Mouse (Mus musculus) hindbrain, embryonic 12.5 days (tissue): ENCODE results near the gene Hectd2. TPM values are rescaled to one million over a fixed set of nuclear protein-coding genes. Genes with fewer than 3 reads are reported as not detected.

ENCODE experiments used
- ATAC-seq: fragments of 200-750 bp; cut with Nextera tagmentation; 2 replicates; pipeline ENCODE4 v1.8.0; 2017; ENCODE audit warnings: moderate TSS enrichment; ENCODE audit not compliant: low FRiP score
- H3K27ac ChIP-seq: fragments of 300-500 bp; sonication (generic); 2 replicates; pipeline ENCODE4 v1.5.1; 2016; ENCODE audit warnings: mild to moderate bottlenecking
- H3K27me3 ChIP-seq: fragments of 300-500 bp; sonication (generic); 2 replicates; pipeline ENCODE4 v1.6.1; 2016; ENCODE audit warnings: mild to moderate bottlenecking
- H3K36me3 ChIP-seq: fragments of 300-500 bp; sonication (generic); 2 replicates; pipeline ENCODE4 v1.6.1; 2016; ENCODE audit warnings: mild to moderate bottlenecking
- H3K4me1 ChIP-seq: fragments of 300-500 bp; sonication (generic); 2 replicates; pipeline ENCODE4 v1.6.1; 2016
- H3K4me2 ChIP-seq: fragments of 300-500 bp; sonication (generic); replicated peaks from 2 replicates; pipeline ENCODE4 v1.6.1; 2016; ENCODE audit warnings: mild to moderate bottlenecking
- H3K4me3 ChIP-seq: fragments of 300-500 bp; sonication (generic); 2 replicates; pipeline ENCODE4 v1.5.1; 2016; ENCODE audit warnings: mild to moderate bottlenecking
- H3K9ac ChIP-seq: fragments of 300-500 bp; sonication (generic); 2 replicates; pipeline ENCODE4 v1.6.1; 2016; ENCODE audit warnings: mild to moderate bottlenecking, moderate library complexity
- H3K9me3 ChIP-seq: fragments of 300-500 bp; sonication (generic); replicated peaks from 2 replicates; pipeline ENCODE4 v1.6.1; 2016; ENCODE audit warnings: mild to moderate bottlenecking
- WGBS: fragments of 180-500 bp; shearing (Covaris S2); methylation state at CpG from one replicate; pipeline ENCODE4 v1.1.7; 2016; 5-methylcytosine and 5-hydroxymethylcytosine counted together
- polyA plus RNA-seq: library from polyadenylated mRNA; unstranded; fragments of >200 nt; fragmentation: Nextera tagmentation; extraction: Ambion mirVana; gene quantifications from 2 replicates; pipeline ENCODE4 v1.2.1, GENCODE M21; 2016

Gene Hectd2
- polyA plus RNA-seq, 1 experiment from 2014 or later = 9.3 TPM

- no peak overlapping the region for H3K27ac ChIP-seq
- no peaks in the 10 kb centered on the region for H3K36me3 ChIP-seq
- H3K4me3 ChIP-seq = no peak overlapping the region
- H3K4me1 ChIP-seq = no peaks in the 10 kb centered on the region
- no peaks in the 10 kb centered on the region for H3K9me3 ChIP-seq
- H3K27me3 ChIP-seq = no peaks in the 10 kb centered on the region
- 86% methylated on average over 5 of the region's 5 CpGs for WGBS
- no peak overlapping the region for H3K4me2 ChIP-seq
- no peak for ATAC-seq
- H3K9ac ChIP-seq = no peak overlapping the region
These were observed 75.9 kb downstream of the Hectd2 start for GRCm38 (mm10) chr19:36630361-36630760.

DNA sequence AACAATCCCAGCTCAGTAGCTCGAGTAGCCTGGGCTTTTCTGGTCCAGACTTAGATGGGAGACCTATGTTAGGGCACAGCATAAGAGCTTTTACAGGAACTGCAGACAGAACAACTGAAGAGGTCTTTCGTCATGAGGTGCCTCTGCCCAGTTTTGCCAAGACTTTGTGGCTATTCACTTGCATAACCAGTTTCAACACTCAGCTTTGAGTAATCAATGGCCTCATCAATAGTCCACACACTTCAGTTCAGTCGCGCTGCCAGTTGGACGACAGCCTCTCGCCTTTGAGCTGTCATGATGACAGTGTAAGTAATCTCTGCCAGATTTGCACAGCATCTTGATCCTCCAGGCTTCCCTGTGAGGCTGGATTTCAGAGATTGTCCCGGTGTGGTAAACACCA, 80.3 kb downstream of the Hectd2 start:
- no peaks in the 10 kb centered on the region for H3K27me3 ChIP-seq
- no peak overlapping the region for H3K27ac ChIP-seq
- no peak overlapping the region for H3K4me3 ChIP-seq
- no peak overlapping the region for H3K9ac ChIP-seq
- H3K9me3 ChIP-seq = no peaks in the 10 kb centered on the region
- no peaks in the 10 kb centered on the region for H3K36me3 ChIP-seq
- H3K4me2 ChIP-seq = no peak overlapping the region
- 77% methylated on average over 7 of the region's 7 CpGs for WGBS
- no peak for ATAC-seq
- H3K4me1 ChIP-seq = no peaks in the 10 kb centered on the region

GRCm38 (mm10) chr19:36637223-36637622, 82.8 kb downstream of the Hectd2 start:
- Histone ChIP-seq H3K9ac (no peak overlapping the region), H3K4me1 (no peaks in the 10 kb centered on the region), H3K4me2 (no peak overlapping the region), H3K9me3 (peaks cover 4% of the 10 kb centered on the region; the same call in 1 of the 2 replicates), H3K27ac (no peak overlapping the region), H3K4me3 (no peak overlapping the region), H3K27me3 (no peaks in the 10 kb centered on the region), H3K36me3 (no peaks in the 10 kb centered on the region)
- ATAC-seq = no peak
- WGBS = 81% methylated on average over 3 of the region's 3 CpGs

DNA sequence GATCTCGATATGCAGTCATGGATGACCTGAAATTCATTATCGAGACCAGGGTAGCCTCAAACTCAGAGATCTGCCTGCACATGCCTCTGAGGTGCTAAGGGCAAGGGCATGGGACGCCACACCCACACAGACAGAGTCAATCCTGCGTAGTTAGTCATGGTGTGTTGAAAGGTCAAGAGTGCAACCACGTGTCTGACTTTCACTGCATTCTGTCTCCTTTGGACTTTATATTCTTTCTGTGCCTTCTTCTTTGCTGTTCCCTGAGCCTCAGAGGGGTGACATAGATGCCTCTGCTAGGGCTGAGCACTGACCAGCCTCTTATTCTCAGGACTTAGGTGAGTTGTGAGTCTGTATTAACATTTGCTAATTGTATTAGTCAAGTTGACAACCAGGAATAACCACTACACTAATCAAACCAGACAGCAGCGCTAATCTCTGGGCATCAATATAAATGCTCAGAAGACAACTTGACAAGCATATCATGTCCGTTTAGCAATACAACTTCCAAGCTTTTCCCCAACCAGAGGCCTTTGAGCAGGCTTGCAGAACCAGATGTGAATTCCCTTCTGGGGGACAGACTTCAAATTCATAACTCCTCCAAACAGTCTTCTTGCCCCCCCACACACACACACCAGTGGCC, 83.6 kb downstream of the Hectd2 start:
- no peak overlapping the region for H3K4me3 ChIP-seq
- no peaks in the 10 kb centered on the region for H3K27me3 ChIP-seq
- H3K36me3 ChIP-seq = no peaks in the 10 kb centered on the region
- H3K9ac ChIP-seq = no peak overlapping the region
- no peak overlapping the region for H3K4me2 ChIP-seq
- no peaks in the 10 kb centered on the region for H3K4me1 ChIP-seq
- no peak overlapping the region for H3K27ac ChIP-seq
- WGBS = 70% methylated on average over 7 of the region's 7 CpGs
- ATAC-seq = no peak
- H3K9me3 ChIP-seq = peaks cover 7% of the 10 kb centered on the region; the same call in 1 of the 2 replicates

GRCm38 (mm10) chr19:36639072-36639471, 84.6 kb downstream of the Hectd2 start:
- Histone ChIP-seq H3K9ac (no peak overlapping the region), H3K27me3 (no peaks in the 10 kb centered on the region), H3K36me3 (no peaks in the 10 kb centered on the region), H3K4me2 (no peak overlapping the region), H3K9me3 (peaks cover 7% of the 10 kb centered on the region; the same call in 1 of the 2 replicates), H3K4me1 (no peaks in the 10 kb centered on the region), H3K4me3 (no peak overlapping the region), H3K27ac (no peak overlapping the region)
- 90% methylated on average over 9 of the region's 9 CpGs for whole genome bisulfite sequencing
- ATAC-seq = no peak

GRCm38 (mm10) chr19:36641128-36641527, 86.7 kb downstream of the Hectd2 start:
- no peaks in the 10 kb centered on the region for H3K4me1 ChIP-seq
- no peak overlapping the region for H3K4me3 ChIP-seq
- H3K27ac ChIP-seq = no peak overlapping the region
- H3K9me3 ChIP-seq = peaks cover 7% of the 10 kb centered on the region; the same call in 1 of the 2 replicates
- H3K27me3 ChIP-seq = no peaks in the 10 kb centered on the region
- H3K36me3 ChIP-seq = no peaks in the 10 kb centered on the region
- 75% methylated on average over 3 of the region's 3 CpGs for WGBS
- ATAC-seq = no peak
- H3K9ac ChIP-seq = no peak overlapping the region
- H3K4me2 ChIP-seq = no peak overlapping the region

DNA sequence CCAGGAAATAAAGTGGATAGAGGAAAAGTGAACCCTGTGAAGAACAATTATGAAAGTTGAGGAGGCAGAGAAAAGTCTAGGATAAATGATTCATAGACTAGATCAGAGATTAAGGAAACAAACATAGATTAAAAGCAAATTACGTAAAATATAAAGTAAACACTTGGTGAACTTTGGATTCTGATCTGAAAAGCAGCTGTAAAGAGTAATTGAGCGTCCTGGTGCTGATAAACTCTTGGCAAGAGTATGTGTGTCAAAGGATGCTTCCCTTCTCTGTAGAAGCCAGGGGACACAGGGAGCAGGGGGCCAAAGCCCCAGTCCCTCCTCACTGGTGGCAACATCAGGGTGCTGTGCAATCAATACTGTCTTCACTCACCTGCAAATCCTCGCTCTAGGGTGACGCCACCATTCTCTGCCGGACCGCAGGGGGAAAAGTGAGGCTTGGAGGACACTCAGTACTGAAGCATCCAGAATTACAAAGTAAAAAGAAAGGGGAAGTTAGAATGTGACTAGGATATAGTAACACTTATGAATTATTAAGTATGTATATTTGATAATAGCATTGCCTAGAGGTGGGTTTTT, 91.0 kb downstream of the Hectd2 start:
- Histone ChIP-seq H3K9ac (no peak overlapping the region), H3K36me3 (no peaks in the 10 kb centered on the region), H3K4me2 (no peak overlapping the region), H3K27me3 (no peaks in the 10 kb centered on the region), H3K27ac (no peak overlapping the region), H3K4me1 (no peaks in the 10 kb centered on the region), H3K9me3 (peaks cover 7% of the 10 kb centered on the region; the same call in 1 of the 2 replicates), H3K4me3 (no peak overlapping the region)
- WGBS = 91% methylated on average over 6 of the region's 6 CpGs
- ATAC-seq = no peak

- ATAC-seq = no peak
- H3K27me3 ChIP-seq = no peaks in the 10 kb centered on the region
- 90% methylated on average over 7 of the region's 7 CpGs for WGBS
These were observed 91.8 kb downstream of the Hectd2 start for GRCm38 (mm10) chr19:36646132-36646828.

DNA sequence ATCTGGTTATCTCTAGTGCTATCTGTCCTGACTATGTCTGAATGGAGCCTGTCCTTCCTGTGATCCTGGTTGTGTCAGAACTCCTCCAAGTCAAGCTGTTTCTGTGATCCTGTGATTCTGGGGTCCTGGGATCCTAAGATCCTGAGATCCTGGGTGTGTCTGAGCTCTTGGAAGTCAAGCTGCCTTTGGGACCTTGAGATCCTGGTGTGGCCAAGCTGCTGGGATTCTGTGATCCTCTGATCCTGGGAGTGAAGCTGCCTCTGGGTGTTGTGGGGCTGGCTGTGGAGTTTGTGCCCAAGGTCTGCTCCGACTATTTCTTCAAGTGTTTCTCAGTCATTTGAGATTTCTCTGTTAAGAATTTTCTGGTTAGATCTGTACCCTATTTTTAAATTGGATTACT, 98.2 kb downstream of the Hectd2 start:
- H3K4me3 ChIP-seq = no peak overlapping the region
- no peak for ATAC-seq
- H3K4me2 ChIP-seq = no peak overlapping the region
- WGBS = 94% methylated on average over 1 of the region's 1 CpGs
- H3K9ac ChIP-seq = no peak overlapping the region
- no peaks in the 10 kb centered on the region for H3K4me1 ChIP-seq
- no peak overlapping the region for H3K27ac ChIP-seq
- no peaks in the 10 kb centered on the region for H3K27me3 ChIP-seq
- no peaks in the 10 kb centered on the region for H3K36me3 ChIP-seq
- no peaks in the 10 kb centered on the region for H3K9me3 ChIP-seq

More at GRCm38 (mm10) chr19:36646132-36646828, 91.8 kb downstream of the Hectd2 start:
- no peaks in the 10 kb centered on the region for H3K36me3 ChIP-seq
- H3K4me2 ChIP-seq = no peak overlapping the region
- H3K4me3 ChIP-seq = no peak overlapping the region
- H3K9ac ChIP-seq = no peak overlapping the region
- H3K9me3 ChIP-seq = peaks cover 7% of the 10 kb centered on the region; the same call in 1 of the 2 replicates
- H3K4me1 ChIP-seq = no peaks in the 10 kb centered on the region
- H3K27ac ChIP-seq = no peak overlapping the region

DNA sequence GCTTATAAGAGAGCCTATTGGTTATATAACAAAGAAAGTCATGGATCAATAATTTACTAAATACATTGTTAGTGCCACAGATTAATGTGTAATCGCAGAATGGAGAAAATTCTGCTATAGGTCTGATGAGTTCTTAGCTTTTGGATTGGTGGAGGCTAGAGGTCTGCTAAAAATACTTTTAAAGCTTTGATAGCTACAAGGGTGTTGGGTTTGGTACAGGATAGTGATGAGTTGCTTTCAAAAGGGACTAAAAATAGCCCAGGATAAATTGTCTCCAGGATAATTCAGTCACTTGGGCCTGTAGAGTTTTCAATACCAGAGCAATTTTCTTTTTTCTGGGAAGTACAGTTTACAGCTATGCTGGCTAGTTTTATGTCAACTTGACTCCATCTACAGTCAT, 108.3 kb downstream of the Hectd2 start:
- Histone ChIP-seq H3K4me1 (no peaks in the 10 kb centered on the region), H3K27me3 (no peaks in the 10 kb centered on the region), H3K36me3 (no peaks in the 10 kb centered on the region), H3K4me3 (no peak overlapping the region), H3K4me2 (no peak overlapping the region), H3K27ac (no peak overlapping the region), H3K9ac (no peak overlapping the region), H3K9me3 (no peaks in the 10 kb centered on the region)
- 98% methylated on average over 1 of the region's 1 CpGs for WGBS
- ATAC-seq = no peak

DNA sequence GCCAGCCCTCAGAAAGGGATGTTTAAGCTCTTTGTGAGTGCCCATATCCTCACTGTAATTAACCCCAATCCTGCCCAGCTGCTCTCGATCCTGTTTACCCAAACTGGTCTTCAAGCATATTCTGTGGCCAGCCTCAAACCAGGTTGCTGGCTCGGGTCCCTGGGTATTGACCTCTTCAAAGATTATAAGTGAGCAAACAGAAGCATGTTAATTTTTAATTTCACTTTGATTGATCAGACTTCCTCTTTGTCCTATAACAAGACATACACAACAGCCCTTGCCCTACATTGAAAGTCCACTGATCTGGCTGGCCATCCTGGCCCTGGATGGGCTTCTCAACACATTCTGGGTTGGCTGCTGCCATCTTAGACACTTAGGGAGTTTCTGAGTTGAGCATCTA, 109.5 kb downstream of the Hectd2 start:
- Histone ChIP-seq H3K4me3 (no peak overlapping the region), H3K4me2 (no peak overlapping the region), H3K27me3 (no peaks in the 10 kb centered on the region), H3K27ac (no peak overlapping the region), H3K36me3 (no peaks in the 10 kb centered on the region), H3K4me1 (peaks cover 4% of the 10 kb centered on the region), H3K9me3 (no peaks in the 10 kb centered on the region), H3K9ac (no peak overlapping the region)
- no peak for ATAC-seq
- 80% methylated on average over 2 of the region's 2 CpGs for WGBS

DNA sequence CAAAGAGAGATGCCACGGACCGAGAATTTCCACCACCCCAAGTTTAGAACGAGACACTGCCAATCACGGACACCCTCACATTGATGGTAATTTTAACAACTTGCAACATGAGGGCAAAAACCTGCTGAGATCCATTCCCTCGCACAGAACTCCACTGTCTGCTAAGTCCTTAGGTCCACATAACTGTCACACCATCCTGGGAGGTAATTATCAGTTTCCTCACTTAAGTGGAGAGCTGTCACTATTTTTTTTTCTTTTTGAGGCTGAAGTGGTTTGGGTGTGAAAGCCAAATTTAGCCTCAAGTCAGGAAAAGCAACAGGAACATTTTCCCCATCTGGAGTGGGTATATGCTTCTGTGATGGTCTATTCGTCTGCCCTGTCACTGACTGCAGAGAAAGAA, 110.0 kb downstream of the Hectd2 start:
- no peak for ATAC-seq
- no peak overlapping the region for H3K4me3 ChIP-seq
- WGBS = 67% methylated on average over 6 of the region's 6 CpGs
- H3K27me3 ChIP-seq = no peaks in the 10 kb centered on the region
- H3K9ac ChIP-seq = no peak overlapping the region
- H3K36me3 ChIP-seq = no peaks in the 10 kb centered on the region
- no peak overlapping the region for H3K27ac ChIP-seq
- H3K9me3 ChIP-seq = no peaks in the 10 kb centered on the region
- no peak overlapping the region for H3K4me2 ChIP-seq
- peaks cover 7% of the 10 kb centered on the region for H3K4me1 ChIP-seq
